Mouse (Mus musculus): ENCODE data around the gene Car7.
"Not testable (repeated sequence)": the region's sequence is repeated elsewhere in the genome, so short reads cannot be mapped to it uniquely, and the experiment has no call there.

Gene Car7

DNA sequence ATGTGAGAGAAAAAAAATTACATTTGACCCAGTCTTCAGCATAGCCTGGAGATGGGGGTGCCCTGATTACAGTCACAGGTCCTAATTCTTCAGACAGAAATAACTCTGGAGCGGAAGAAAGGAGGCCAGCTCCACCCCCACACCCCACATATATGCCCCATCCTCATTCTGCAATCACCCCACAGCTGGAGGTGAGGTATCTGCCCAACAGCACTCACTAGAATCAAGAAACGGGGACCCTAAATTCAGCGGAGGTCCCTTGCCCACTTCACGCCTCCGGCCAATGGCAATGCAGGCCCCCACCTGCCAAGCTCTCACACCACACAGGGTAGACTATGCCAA, 30.9 kb downstream of the Car7 start:
- in situ Hi-C loops (cut with MboI, MseI), result no loop called here

DNA sequence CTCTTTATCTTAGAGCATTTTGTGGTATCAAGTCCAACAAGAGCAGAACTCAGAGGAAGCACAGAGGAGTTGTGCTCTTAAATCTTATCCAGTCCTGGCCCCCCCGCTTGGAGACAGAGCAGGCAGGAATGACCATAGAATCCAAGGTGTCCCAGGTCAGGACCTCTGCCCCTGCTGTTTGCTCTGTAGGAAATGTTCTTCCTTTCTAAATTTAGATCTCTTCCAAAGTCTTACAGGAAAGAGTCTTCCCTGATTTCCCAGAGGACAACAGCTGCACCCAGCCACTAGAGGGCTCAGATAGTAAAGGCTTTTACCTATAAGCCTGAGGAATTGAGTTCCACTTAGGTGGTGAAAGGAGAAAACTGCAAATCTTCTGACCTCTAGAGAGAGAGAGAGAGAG, 35.1 kb downstream of the Car7 start:
- in situ Hi-C loops (cut with MboI, MseI), result no loop called here

DNA sequence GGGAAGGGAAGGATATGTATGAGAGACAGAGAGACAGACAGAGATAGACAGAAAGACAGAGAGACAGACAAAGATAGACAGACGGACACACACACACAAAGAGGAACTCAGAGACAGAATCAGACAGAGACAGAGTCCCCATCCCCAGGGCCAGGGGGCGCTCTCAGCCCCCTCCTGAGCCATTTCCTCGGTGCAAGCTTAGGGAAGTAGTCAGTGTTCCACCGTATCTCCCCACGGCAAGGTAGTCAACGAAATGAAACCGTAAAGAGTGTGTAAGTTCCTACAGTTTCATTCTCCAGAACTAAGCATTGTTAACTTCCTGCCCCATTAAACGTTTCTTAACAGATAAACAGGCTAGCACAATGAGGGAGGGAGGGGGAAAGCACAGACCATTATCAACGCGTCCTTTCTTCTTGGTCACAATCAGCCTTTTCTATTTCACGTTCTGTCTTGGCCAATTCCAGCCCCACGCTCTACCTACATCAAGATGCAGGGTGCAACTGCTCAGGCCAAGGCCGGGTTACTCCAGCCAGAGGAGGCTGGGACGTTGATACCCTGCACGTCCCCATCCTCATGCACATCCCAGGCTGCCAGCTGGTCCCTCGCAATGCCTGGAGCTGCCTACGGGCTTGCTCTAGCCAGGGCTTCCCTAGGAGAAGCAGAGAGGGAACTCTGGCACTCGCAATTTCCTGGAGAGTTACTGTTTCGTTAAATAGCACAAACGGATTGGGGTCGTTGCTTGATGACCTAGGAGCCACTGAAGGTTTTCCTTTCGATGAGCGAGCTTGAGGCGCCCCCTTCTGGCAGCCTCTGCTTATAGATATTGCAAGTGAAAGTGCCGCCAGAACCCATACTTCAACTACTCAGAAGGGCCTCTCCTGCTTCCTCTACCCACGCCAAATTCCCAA, 36.2 kb downstream of the Car7 start:
- in situ Hi-C loops (cut with MboI, MseI), result no loop called here

DNA sequence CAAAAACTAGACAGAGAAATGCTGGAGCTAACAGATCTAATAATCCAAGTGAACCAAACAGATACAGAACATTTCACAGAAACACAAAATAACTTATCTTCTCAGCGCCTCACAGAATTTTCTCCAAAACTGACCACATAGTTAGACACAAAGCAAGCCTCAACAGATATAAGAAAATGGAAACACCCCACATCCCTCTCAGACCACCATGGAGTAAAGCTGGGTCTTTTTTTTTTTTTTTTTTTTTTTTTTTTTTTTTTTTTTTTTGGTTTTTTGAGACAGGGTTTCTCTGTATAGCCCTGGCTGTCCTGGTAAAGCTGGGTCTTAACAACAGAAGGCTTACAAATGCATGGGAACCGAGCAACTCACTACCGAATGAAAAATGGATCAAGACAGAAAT, 42.3 kb downstream of the Car7 start:
- in situ Hi-C loops (cut with MboI, MseI), result no loop called here

DNA sequence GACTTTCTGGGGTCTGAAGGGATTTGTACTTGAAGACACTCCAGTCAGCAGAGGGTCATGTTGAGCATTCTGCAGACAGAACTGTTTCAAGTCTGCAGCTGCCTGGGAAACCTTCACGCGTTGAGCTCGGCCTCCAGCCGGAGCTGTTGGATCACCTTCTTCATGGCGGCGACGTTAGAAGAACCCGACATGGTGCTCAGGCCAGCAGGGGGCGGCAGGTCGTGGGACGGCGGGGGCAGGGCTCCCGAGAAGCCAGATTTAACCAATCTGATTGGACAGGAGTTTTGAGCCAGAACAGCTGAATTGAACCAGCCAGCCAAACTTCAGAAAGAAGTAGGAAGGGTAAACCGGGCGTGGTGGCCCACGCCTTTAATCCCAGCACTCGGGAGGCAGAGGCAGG, 43.1 kb downstream of the Car7 start:
- in situ Hi-C loops (cut with MboI, MseI), result not testable (repeated sequence)

DNA sequence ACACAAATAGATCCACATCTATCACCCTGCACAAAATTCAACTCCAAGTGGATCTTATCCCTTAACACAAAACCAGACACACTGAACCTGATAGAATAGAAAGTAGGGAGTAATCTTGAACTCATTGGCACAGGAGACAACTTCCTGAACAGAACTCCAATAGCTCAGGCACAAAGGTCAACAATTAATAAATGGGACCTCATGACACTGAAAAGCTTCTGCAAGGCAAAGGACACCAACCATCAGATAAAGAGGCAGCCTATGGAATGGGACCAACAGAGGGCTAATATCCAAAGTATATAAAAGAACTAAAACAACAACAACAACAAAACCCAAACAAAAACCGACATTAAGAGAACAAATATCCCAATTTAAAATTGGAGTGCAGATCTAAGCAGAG, 50.0 kb downstream of the Car7 start:
- in situ Hi-C loops (cut with MboI, MseI), result no loop called here

DNA sequence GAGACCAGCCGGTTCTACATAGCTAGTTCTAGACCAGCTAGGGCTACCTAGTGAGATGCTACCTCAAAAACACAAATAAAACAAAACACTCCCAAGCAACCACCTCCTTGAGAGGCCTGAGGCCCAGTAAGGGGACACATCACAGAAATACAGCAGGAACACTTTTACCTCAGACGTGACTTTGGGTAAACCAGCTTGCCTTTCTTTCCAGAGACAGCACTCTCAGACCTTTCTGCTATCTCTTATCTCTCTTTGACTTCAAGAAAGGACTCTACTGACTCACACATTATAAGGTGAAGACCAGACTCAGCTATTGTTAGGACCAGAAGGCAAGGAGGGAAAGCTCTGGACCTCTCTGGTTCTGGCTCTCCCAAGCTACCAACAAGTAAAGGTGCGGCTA, 55.8 kb downstream of the Car7 start:
- in situ Hi-C loops (cut with MboI, MseI), result no loop called here

DNA sequence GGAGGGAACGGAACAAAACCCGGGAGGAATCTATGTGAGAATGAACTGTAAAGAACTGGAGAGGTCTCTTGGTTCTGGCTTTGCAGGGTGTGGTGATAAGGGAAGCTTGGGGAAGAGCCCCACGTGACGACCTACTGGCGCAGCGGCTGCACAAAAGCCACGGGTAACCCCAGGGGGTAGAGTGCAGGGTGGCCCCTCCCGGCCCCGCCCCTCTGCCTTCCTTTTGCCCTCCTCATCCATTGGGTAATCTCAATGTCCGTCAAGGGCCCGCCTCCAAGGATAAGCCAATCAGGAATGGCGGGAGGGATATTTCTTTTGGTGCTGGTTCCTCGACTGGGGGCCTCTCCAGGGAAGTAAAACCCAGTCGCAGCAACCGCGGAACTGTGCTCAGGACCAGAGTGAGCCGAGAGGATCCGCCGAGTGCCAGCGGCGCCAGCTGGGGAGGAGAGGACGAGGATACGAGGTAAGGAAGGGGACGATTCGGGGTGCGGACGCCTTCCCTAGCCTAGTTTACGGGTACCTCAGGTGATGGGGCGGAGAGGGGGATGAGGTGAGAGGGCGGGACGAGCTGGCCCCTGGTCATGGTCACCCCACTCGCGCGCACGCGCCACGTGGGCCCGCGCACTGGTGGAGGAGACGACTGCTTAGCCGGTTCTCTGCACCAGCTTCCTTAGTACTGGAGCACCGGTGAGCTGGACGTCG, 56.8 kb downstream of the Car7 start, which contains the start of gene Pdp2:
TSS of gene Pdp2 (plus strand) at position 319 of the 702 bp plus-strand sequence.
- in situ Hi-C loops (cut with MboI, MseI), result no loop called here

DNA sequence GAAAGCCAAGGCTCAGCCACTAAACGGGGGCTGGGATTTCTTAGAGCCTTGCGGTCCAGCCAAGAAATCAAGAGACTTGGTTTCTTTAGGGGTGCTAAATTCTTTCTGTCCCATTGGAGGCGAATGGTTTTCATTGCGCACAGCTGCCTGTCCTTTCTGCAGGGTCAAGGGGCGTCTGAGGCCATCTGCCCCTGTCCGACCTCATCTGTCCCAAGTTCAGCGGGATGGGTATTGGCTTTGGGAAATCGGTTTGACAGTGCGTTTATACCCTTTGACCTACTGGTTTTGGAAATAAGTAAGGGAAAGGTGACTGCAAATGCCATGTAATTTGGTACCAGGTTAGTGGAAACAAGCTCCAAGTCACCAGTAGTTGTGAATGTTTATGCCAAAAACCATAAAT, 57.4 kb downstream of the Car7 start:
- in situ Hi-C loops (cut with MboI, MseI), result no loop called here

DNA sequence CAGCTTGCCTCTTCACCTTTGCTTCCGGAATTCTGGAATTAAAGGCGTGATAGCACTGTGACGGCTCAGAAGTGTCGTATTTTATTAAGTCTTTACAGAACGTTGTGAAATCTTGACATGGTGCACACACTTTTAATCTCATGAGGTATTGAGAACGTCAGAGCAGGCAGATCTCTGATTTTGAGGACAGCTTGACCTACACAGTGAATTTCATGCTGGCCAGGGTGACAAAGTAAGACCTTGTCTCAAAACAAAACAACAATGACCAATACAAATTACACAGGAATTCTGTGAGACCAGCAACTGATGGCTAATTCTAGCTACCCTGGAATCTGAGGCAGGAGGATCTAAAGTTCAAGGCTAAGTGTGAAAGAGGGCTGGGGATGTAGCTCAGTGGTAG, 58.1 kb downstream of the Car7 start:
- in situ Hi-C loops (cut with MboI, MseI), result no loop called here

DNA sequence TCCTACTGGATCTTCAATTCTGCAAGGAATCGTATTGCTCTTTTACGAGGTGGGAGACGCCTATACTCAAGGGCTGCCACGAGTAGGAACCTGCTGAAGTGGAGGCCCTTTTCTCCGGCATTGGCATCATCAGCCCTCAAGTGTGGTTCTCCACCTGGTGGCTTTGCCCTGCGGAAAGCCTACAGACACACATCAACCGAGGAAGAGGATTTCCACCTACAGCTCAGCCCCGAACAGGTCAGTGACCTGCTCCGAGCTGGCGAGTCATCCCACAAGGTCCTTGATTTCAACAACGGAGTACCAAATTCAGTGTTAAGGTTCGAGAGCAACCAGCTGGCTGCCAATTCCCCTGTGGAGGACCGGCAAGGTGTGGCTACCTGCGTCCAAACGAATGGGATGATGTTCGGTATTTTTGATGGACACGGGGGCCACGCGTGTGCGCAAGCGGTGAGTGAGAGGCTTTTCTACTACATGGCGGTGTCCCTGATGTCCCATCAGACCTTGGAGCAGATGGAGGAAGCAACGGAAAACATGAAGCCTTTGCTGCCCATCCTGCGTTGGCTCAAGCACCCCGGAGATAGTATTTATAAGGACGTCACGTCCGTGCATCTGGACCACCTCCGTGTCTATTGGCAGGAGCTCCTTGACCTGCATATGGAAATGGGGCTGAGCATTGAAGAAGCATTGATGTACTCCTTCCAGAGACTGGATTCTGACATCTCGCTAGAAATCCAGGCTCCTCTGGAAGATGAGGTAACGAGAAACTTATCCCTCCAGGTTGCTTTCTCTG, 59.2 kb downstream of the Car7 start:
- in situ Hi-C loops (cut with MboI, MseI), result no loop called here

DNA sequence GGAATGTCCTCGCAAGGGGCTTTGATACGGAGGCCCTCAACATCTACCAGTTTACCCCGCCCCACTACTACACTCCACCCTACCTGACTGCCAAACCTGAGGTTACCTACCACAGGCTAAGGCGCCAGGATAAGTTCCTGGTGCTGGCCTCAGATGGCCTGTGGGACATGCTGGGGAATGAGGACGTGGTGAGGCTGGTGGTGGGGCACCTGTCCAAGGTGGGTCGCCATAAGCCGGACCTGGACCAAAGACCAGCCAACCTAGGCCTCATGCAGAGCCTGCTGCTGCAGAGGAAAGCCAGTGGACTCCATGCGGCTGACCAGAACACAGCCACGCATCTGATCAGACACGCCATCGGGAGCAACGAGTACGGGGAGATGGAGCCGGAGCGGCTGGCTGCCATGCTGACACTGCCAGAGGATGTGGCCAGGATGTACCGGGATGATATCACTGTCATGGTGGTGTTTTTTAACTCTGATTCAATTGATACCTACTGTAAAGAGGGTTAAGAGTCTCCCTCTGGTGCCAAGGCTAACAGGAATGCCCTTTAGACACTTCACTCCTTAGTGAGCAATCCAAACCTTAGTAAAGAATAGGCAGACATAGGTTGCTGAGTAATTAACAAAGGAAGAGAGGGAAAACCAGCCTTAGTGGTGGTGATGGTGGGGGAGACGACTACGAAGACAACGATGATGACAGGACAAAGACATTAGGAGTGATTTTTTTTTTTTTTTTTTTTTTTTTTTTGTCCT, 60.3 kb downstream of the Car7 start:
- in situ Hi-C loops (cut with MboI, MseI), result no loop called here

DNA sequence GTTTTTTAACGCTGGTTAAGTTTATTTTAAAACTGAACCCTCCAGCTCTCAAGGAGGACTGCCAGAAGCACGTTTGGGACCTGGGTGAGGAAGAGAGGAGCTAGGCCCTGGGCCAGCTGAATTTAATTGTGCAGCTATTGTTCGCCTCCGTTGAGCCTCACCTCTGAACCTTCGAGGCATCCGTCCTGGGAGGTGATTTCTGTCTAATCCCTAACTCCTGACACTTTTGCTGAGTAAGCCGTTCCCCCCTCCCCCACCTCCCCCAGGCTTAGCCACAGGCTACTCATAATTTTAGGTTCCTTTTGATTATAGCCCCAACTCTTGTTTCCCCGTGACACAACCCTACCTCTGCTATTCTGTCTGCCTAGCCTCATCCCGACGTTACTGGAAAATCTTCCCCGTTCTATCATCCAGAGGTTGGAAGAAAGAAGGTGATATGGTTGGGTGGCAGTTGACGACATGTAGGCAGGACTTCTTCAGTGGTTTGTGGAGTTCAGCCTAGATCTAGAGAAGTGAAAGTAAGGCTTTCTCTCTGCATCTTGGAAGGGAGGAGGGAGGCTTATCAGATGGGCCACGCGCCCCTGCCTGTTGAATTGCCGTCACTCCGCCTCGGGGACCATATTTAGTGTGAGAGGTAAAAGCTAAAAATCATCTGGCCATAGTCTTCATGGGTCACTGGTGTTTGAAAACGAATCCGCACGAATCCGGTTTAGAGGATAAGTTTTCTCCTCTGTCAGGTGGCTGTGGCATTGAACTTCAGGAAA, 61.5 kb downstream of the Car7 start:
- in situ Hi-C loops (cut with MboI, MseI), result no loop called here

DNA sequence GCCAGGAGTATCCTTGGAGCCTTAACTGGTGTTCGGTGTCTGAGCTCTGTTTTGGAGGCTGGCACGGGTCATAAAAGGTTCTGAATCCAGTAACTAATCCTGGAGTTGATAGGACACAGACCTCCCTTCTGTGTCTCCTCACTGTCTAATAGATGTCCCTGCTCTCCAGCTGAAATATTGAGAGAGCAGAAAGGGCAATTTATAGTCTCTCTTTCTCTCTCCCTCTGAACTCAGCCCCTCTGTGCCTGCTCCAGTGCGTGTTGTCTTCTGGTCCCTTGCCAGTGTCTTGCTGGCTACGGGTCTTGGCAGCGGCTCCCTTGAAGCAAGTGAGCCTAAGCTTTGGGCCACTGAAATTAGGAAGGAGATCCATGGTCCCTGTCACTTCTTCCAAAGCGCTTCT, 63.2 kb downstream of the Car7 start:
- in situ Hi-C loops (cut with MboI, MseI), result no loop called here

DNA sequence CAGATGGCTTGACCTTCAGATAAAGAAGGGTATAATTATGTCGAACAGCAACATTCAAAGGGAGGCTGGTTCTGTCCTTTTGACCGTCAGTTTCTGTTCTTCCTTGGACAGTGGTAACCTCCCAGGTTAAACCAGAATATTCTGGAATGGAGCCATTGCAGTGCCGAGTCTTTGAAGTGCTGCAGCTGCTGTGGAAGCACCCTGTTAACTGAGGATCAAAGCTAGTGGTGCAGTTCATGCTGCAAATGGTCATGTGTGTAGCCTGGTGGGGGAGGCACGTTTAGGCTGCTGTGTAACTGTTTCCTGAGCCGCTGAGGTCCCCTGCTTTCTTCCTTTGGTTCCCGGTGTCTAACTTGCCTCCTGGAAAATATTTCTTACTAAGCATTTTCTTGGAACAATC, 64.0 kb downstream of the Car7 start:
- in situ Hi-C loops (cut with MboI, MseI), result no loop called here
